Mouse (Mus musculus) small intestine, adult 2 months (tissue): ENCODE data around the gene Lactbl1. TPM values are rescaled to one million over a fixed set of nuclear protein-coding genes. Genes with fewer than 3 reads are reported as not detected.

Experiments used
- H3K27ac ChIP-seq: fragments of 200-500 bp; 2 replicates; pipeline ENCODE4 v1.5.1; 2012; ENCODE audit warnings: low read depth, low read length, control low read depth, inconsistent platforms; ENCODE audit not compliant: insufficient read depth
- H3K27me3 ChIP-seq: fragments of 200-500 bp; 2 replicates; pipeline ENCODE4 v1.6.1; 2012; ENCODE audit warnings: mild to moderate bottlenecking, moderate library complexity, low read length, inconsistent platforms; ENCODE audit not compliant: control insufficient read depth, insufficient read depth
- H3K36me3 ChIP-seq: fragments of 200-500 bp; 2 replicates; pipeline ENCODE4 v1.6.1; 2012; ENCODE audit warnings: mild to moderate bottlenecking, low read length, control low read depth, inconsistent platforms; ENCODE audit not compliant: control insufficient read depth, insufficient read depth
- H3K4me1 ChIP-seq: fragments of 200-500 bp; 2 replicates; pipeline ENCODE4 v1.6.1; 2012; ENCODE audit warnings: low read length, inconsistent platforms, mixed read lengths; ENCODE audit not compliant: control insufficient read depth, insufficient read depth, insufficient read length
- H3K4me3 ChIP-seq: fragments of 200-500 bp; 2 replicates; pipeline ENCODE4 v1.5.1; 2012; ENCODE audit warnings: low read depth, mild to moderate bottlenecking, control low read depth, inconsistent platforms, low read length, moderate library complexity
- CTCF ChIP-seq: fragments of 200-500 bp; IDR thresholded peaks from 2 replicates; pipeline ENCODE4 v1.5.1; 2012; ENCODE audit warnings: low read depth, mild to moderate bottlenecking, control low read depth, inconsistent platforms, low read length, moderate library complexity, mixed read lengths; ENCODE audit not compliant: insufficient replicate concordance, insufficient read length; ENCODE audit errors: extremely low read depth
- POLR2A ChIP-seq: fragments of 200-500 bp; IDR thresholded peaks from 2 replicates; pipeline ENCODE4 v1.6.1; 2012; ENCODE audit warnings: low read depth, mild to moderate bottlenecking, control low read depth, inconsistent platforms, low read length, moderate library complexity
- WGBS: fragments of 180-500 bp; shearing (Covaris S2); methylation state at CpG from one replicate; pipeline ENCODE4 v1.1.7; 2018; 5-methylcytosine and 5-hydroxymethylcytosine counted together
- polyA plus RNA-seq: library from polyadenylated mRNA; depleted of rRNA; stranded (reverse); fragments of >200 nt; gene quantifications from 2 replicates; pipeline ENCODE4 v1.2.3, GENCODE M21; 2012

Lactbl1 gene
- polyA plus RNA-seq, 1 experiment = not detected

DNA sequence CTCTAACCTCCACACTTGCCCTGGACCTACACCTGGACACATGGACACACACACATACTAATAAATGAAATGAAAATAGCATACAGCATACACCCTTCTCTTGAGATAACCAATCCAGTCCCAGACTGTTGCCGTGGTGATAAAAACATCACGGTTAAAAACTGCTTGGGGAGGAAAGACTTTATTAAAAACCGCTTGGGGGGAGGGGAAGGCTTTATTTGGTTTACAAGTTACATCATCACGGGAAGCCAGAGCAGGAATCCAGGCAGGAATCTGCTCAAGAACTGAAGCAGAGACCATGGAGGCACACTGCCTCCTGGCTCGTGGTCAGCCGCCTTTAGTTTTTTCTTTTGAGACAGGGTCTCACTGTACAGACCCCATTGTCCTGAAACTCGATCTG, 8.8 kb upstream of the Lactbl1 start:
- Histone ChIP-seq H3K27me3 (no peaks in the 10 kb centered on the region), H3K4me3 (no peak overlapping the region), H3K36me3 (no peaks in the 10 kb centered on the region), H3K27ac (no peak overlapping the region), H3K4me1 (no peaks in the 10 kb centered on the region)
- TF ChIP-seq CTCF (no peak), POLR2A (no peak)
- WGBS = 46% methylated on average over 7 of the region's 7 CpGs

GRCm38 (mm10) chr4:136621336-136621735, 1.1 kb upstream of the Lactbl1 start:
- WGBS = 0% methylated on average over 1 of the region's 1 CpGs
- H3K27me3 ChIP-seq = no peaks in the 10 kb centered on the region
- H3K4me1 ChIP-seq = no peaks in the 10 kb centered on the region
- no peak overlapping the region for H3K4me3 ChIP-seq
- H3K36me3 ChIP-seq = no peaks in the 10 kb centered on the region
- no peak for TF ChIP-seq POLR2A
- TF ChIP-seq CTCF = peak; percentile 23; the same call in 1 of the 2 replicates
- H3K27ac ChIP-seq = no peak overlapping the region

DNA sequence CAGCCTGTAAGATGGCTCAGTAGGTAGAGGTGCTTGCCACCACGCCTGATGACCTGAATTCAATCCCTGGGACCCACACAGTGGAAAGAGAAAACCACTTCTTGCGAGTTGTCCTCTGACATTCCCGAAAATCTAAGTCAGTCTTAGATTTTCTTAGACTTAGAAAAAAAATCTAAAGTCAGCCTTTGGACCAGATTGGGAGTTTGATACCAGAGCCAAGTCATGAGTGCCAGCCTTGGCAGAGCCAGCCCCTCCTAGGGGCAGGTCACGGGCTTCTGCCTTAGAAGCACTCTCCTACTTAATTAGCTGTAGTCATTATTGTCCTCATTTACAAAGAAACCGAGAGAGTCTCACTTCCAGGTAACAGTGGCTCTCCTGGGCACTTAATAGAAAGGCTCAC, 465 bp upstream of the Lactbl1 start:
- no peaks in the 10 kb centered on the region for H3K36me3 ChIP-seq
- H3K27me3 ChIP-seq = no peaks in the 10 kb centered on the region
- TF ChIP-seq CTCF = no peak
- H3K27ac ChIP-seq = no peak overlapping the region
- no peaks in the 10 kb centered on the region for H3K4me1 ChIP-seq
- H3K4me3 ChIP-seq = no peak overlapping the region
- 49% methylated on average over 5 of the region's 5 CpGs for WGBS

- Histone ChIP-seq H3K4me1 (no peaks in the 10 kb centered on the region), H3K27ac (no peak overlapping the region), H3K27me3 (no peaks in the 10 kb centered on the region), H3K36me3 (no peaks in the 10 kb centered on the region), H3K4me3 (no peak overlapping the region)
- TF ChIP-seq CTCF = no peak
- TF ChIP-seq POLR2A = no peak
- 68% methylated on average over 6 of the region's 6 CpGs for WGBS
Measured at GRCm38 (mm10) chr4:136626590-136626989, 4.2 kb downstream of the Lactbl1 start.

DNA sequence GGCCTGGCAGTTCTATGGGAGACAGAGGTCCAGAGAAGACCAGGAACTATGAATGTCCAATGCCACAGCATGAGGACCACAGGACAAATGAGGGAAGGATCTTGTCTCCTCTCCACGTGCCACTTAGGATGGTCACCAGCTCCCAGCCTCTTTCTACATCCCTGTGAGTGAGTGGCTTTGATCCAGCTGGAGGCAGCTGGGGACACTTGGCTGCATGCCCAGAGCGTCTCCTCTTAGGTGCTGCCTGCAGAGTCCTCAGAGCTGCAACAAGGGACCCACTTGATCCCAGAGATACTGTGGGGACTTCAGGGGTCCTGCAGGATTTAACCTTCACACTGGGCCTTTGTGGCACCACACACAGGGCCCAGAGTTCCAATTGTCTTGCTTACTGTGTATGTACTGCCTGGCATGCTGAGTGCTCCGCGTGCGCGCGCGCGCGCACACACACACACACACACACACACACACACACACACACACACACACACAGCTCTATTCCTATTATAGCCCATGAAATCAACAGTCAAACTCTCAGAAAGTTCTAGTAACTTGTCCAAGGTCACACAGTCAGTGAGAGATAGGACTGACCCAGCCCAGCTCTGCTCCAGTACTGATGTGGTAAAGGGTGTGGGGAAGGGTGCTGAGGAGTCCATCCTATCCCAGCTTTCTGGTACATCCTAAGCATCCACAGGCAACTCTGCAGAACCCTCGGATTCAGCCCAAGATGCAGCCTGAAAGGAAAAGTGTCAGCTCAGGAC, 9.0 kb downstream of the Lactbl1 start:
- Histone ChIP-seq H3K4me1 (no peaks in the 10 kb centered on the region), H3K27me3 (no peaks in the 10 kb centered on the region), H3K4me3 (no peak overlapping the region), H3K36me3 (no peaks in the 10 kb centered on the region), H3K27ac (no peak overlapping the region)
- no peak for TF ChIP-seq CTCF
- TF ChIP-seq POLR2A = no peak
- 77% methylated on average over 11 of the region's 11 CpGs for WGBS

GRCm38 (mm10) chr4:136635995-136636394, 13.6 kb downstream of the Lactbl1 start:
- Histone ChIP-seq H3K4me1 (peaks cover 5% of the 10 kb centered on the region; the same call in 1 of the 2 replicates), H3K27me3 (peaks cover 17% of the 10 kb centered on the region), H3K4me3 (no peak overlapping the region), H3K27ac (no peak overlapping the region), H3K36me3 (no peaks in the 10 kb centered on the region)
- TF ChIP-seq POLR2A = no peak
- TF ChIP-seq CTCF = no peak

DNA sequence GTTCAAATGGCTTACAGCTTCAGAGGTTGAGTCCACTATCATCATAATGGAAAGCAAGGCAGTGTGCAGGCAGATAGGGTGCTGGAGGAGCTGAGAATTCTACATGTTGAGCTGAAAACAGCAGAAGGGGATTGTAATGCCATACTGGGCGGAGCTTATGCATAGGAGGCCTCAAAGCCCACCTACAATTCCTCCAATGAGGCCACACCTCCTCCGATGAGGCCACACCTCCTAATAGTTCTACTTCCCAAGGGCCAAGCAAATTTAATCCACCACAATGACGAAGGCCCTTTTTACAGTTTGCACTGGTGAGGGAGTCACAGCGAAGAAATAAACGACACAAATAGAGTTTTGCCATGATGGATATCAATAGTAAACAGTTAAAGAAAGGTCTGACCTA, 14.1 kb downstream of the Lactbl1 start:
- TF ChIP-seq CTCF (no peak), POLR2A (no peak)
- H3K4me3 ChIP-seq = no peak overlapping the region
- no peak overlapping the region for H3K27ac ChIP-seq
- H3K27me3 ChIP-seq = peaks cover 17% of the 10 kb centered on the region
- no peaks in the 10 kb centered on the region for H3K36me3 ChIP-seq
- H3K4me1 ChIP-seq = peaks cover 5% of the 10 kb centered on the region; the same call in 1 of the 2 replicates
- WGBS = 66% methylated on average over 5 of the region's 5 CpGs
